Mouse (Mus musculus) limb, embryonic 14.5 days (tissue): ENCODE data around the gene Sacm1l. TPM values are rescaled to one million over a fixed set of nuclear protein-coding genes. Genes with fewer than 3 reads are reported as not detected.

Experiments used
- ATAC-seq: fragments of 200-750 bp; cut with Nextera tagmentation; 2 replicates; pipeline ENCODE4 v1.8.0; 2017; ENCODE audit warnings: low read depth, moderate number of reproducible peaks, moderate TSS enrichment; ENCODE audit not compliant: low FRiP score
- DNase-seq: peaks from one replicate; pipeline ENCODE4 v3.0.0-alpha.2; 2015; ENCODE audit warnings: low spot score
- H3K27ac ChIP-seq: fragments of 300-500 bp; sonication (generic); replicated peaks from 2 replicates; pipeline ENCODE4 v1.5.1; 2014; ENCODE audit warnings: low read depth, mild to moderate bottlenecking, low read length, moderate library complexity, mixed read lengths
- H3K27me3 ChIP-seq: fragments of 300-500 bp; sonication (generic); 2 replicates; pipeline ENCODE4 v1.6.1; 2014; ENCODE audit warnings: low read length, mixed read lengths; ENCODE audit not compliant: control insufficient read depth, insufficient read depth
- H3K36me3 ChIP-seq: fragments of 300-500 bp; sonication (generic); 2 replicates; pipeline ENCODE4 v1.6.1; 2014; ENCODE audit warnings: mild to moderate bottlenecking, low read length, moderate library complexity, mixed read lengths; ENCODE audit not compliant: control insufficient read depth, insufficient read depth
- H3K4me1 ChIP-seq: fragments of 300-500 bp; sonication (generic); 2 replicates; pipeline ENCODE4 v1.6.1; 2014; ENCODE audit warnings: antibody characterized with exemption, low read length, mixed read lengths; ENCODE audit not compliant: control insufficient read depth, insufficient read depth
- H3K4me2 ChIP-seq: fragments of 300-500 bp; sonication (generic); replicated peaks from 2 replicates; pipeline ENCODE4 v1.6.1; 2014; ENCODE audit warnings: low read depth, mild to moderate bottlenecking, low read length, moderate library complexity; ENCODE audit not compliant: severe bottlenecking
- H3K4me3 ChIP-seq: fragments of 300-500 bp; sonication (generic); replicated peaks from 2 replicates; pipeline ENCODE4 v1.5.1; 2014; ENCODE audit warnings: low read length
- H3K9ac ChIP-seq: fragments of 300-500 bp; sonication (generic); 2 replicates; pipeline ENCODE4 v1.6.1; 2014; ENCODE audit warnings: mild to moderate bottlenecking, low read depth, low read length, moderate library complexity; ENCODE audit not compliant: severe bottlenecking
- H3K9me3 ChIP-seq: fragments of 300-500 bp; sonication (generic); 2 replicates; pipeline ENCODE4 v1.6.1; 2016; ENCODE audit warnings: low read length; ENCODE audit not compliant: control insufficient read depth
- POLR2A ChIP-seq: fragments of 200-500 bp; IDR thresholded peaks from 2 replicates; pipeline ENCODE4 v1.8.0; 2012; ENCODE audit warnings: inconsistent platforms, mild to moderate bottlenecking, moderate library complexity, borderline replicate concordance; ENCODE audit not compliant: insufficient read depth, insufficient read length; ENCODE audit errors: extremely low read depth
- WGBS: fragments of 180-500 bp; shearing (Covaris S2); extraction: QIAGEN DNeasy Blood & Tissue Kit; methylation state at CpG from one replicate; pipeline ENCODE4 v1.1.7; 2014; 5-methylcytosine and 5-hydroxymethylcytosine counted together
- polyA plus RNA-seq, 2 experiments: library from polyadenylated mRNA; depleted of rRNA in 1 of 2; stranded (reverse) in 1 of 2; unstranded in 1 of 2; fragments of >200 nt; fragmentation: Nextera tagmentation in 1 of 2; extraction: Ambion mirVana in 1 of 2; gene quantifications; 2 replicates each; pipeline versions ENCODE4 v1.2.1 to v1.2.3; 2012 to 2014

Gene Sacm1l
- polyA plus RNA-seq, 2 experiments, result 25.2 to 50.2 TPM

DNA sequence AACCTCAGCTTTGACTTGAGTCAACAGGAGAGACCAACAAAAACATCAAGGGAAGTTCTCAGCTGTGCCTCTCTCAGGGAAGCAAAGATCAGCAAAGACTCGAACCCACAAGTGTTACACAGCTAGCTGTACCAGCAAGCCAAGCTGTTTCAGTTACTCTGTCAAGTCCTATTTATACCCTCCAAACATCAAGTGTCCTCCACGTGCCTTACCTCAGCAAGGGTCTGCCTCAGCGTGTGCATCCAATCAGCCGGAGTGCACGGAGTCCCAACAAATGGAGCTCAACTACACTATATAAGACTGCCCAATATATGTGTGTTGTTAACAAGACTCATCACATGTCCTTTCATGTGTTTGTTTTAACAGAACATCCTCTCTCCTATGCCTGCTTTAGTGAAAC is 3.1 kb upstream of the Sacm1l start:
- WGBS, result 66% methylated on average over 5 of the region's 5 CpGs
- ATAC-seq (no peak), DNase-seq (no peak)
- no peak for TF ChIP-seq POLR2A
- Histone ChIP-seq H3K4me1 (peaks cover 19% of the 10 kb centered on the region; the same call in 1 of the 2 replicates), H3K9me3 (no peaks in the 10 kb centered on the region), H3K27ac (no peak overlapping the region), H3K27me3 (no peaks in the 10 kb centered on the region), H3K36me3 (no peaks in the 10 kb centered on the region), H3K9ac (no peak overlapping the region), H3K4me2 (no peak overlapping the region), H3K4me3 (no peak overlapping the region)

GRCm38 (mm10) chr9:123528087-123528925 is 1.3 kb upstream of the Sacm1l start:
- Histone ChIP-seq H3K4me3 (peak overlapping the region; percentile 98), H3K9ac (peak overlapping the region; percentile 58), H3K4me2 (peak overlapping the region; percentile 74), H3K36me3 (no peaks in the 10 kb centered on the region), H3K27me3 (no peaks in the 10 kb centered on the region), H3K4me1 (peaks cover 24% of the 10 kb centered on the region), H3K9me3 (no peaks in the 10 kb centered on the region), H3K27ac (peak overlapping the region; percentile 91)
- DNase-seq (no peak), ATAC-seq (no peak)
- WGBS, result 22% methylated on average over 6 of the region's 6 CpGs
- no peak for TF ChIP-seq POLR2A

DNA sequence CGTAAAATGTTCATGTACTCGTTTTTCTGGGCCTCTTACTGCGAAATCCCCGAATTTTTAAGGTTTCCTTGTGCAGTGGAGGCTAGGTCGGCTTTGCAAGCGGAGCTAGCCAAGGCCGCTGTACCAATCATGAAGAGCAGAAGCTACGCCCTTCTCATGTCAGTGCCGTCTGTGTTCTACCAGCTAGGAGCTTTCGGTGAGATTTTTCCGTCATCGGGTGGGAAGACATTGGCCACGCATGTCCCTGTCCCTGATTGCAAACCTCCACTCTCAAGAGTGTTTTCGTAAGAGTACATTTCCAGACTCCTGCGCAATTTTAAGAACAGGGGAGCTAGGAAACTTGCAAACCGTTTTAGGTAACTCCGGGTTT is 648 bp upstream of the Sacm1l start:
- Histone ChIP-seq H3K27me3 (no peaks in the 10 kb centered on the region), H3K9me3 (no peaks in the 10 kb centered on the region), H3K4me1 (peaks cover 24% of the 10 kb centered on the region), H3K4me2 (peak overlapping the region; percentile 74), H3K9ac (peak overlapping the region; percentile 58), H3K36me3 (no peaks in the 10 kb centered on the region), H3K4me3 (peak overlapping the region; percentile 98), H3K27ac (peak overlapping the region; percentile 91)
- DNase-seq, result peak; percentile 46
- WGBS, result under 1% methylated on average over 17 of the region's 17 CpGs
- ATAC-seq, result peak; percentile 23
- no peak for TF ChIP-seq POLR2A

DNA sequence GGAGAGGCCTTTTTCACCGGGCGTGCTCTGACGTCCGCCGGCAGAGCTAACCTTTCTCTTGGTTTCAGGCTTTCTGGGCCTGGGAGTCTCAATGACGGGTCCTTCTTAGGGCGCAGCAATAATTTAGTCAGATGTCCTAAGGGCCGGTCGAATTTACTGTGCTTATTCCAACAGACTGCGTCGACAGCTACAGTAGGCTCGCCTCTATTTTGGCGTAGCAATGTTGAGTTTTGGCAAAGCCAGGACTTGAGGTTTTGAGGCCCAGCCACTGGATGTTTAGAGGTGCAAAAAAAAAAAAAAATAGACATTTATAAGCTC is 558 bp downstream of the Sacm1l start:
- no peak for TF ChIP-seq POLR2A
- Histone ChIP-seq H3K27me3 (no peaks in the 10 kb centered on the region), H3K27ac (peak overlapping the region; percentile 93), H3K36me3 (peaks cover 2% of the 10 kb centered on the region; the same call in 1 of the 2 replicates), H3K4me2 (peak overlapping the region; percentile 76), H3K4me1 (peaks cover 24% of the 10 kb centered on the region), H3K9me3 (no peaks in the 10 kb centered on the region), H3K4me3 (peak overlapping the region; percentile 98), H3K9ac (peak overlapping the region; percentile 93)
- under 1% methylated on average over 13 of the region's 13 CpGs for WGBS
- ATAC-seq, result no peak
- DNase-seq, result peak; percentile 32

DNA sequence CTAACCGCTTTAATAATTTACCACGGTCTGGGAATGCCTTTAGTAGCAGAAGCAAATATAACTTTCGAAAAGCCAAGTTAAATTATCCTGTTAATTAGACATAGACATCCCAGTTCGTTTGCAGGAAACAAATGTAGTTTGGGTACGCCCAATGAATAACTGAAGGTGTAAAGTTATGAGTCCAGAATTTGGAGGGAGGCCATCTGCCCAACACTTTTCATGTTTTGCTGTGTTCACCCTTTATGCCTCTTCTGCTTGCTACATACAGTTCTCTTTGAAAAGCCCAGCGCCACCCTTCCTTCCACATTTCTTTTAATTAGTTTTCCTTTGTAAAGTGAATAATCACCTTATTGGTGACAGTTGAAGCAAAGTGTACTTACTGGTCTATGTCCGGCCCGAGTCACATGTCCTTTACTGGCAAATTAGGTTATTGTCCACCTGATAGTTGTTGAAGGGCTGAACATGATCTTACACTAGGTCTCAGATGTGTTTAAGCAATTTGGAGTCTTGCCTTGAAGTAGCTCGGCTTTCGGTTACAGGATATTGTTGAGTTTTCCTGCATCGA is 1.1 kb downstream of the Sacm1l start:
- H3K36me3 ChIP-seq, result peaks cover 2% of the 10 kb centered on the region; the same call in 1 of the 2 replicates
- H3K9ac ChIP-seq, result peak overlapping the region; percentile 93
- peak overlapping the region; percentile 98 for H3K4me3 ChIP-seq
- no peak for TF ChIP-seq POLR2A
- H3K4me2 ChIP-seq, result peak overlapping the region; percentile 76
- WGBS, result 29% methylated on average over 11 of the region's 11 CpGs
- no peaks in the 10 kb centered on the region for H3K27me3 ChIP-seq
- H3K9me3 ChIP-seq, result no peaks in the 10 kb centered on the region
- ATAC-seq, result no peak
- DNase-seq, result no peak
- peaks cover 24% of the 10 kb centered on the region for H3K4me1 ChIP-seq
- H3K27ac ChIP-seq, result peak overlapping the region; percentile 93; the same call in 1 of the 2 replicates
